Mouse (Mus musculus) liver, adult 10 weeks (tissue): Measurements from ENCODE around the gene Sema6b. TPM values are rescaled to one million over a fixed set of nuclear protein-coding genes. Genes with fewer than 3 reads are reported as not detected.

Experiments used
- polyA plus RNA-seq: library from polyadenylated mRNA; stranded (reverse); fragments of 350-450 nt; fragmentation: Illumina TruSeq; extraction: RNeasy Lipid Tissue Mini Kit (QIAGEN cat#74804); gene quantifications from one replicate; pipeline ENCODE4 v1.2.3, GENCODE M21; 2014; ENCODE audit warnings: low read depth, low replicate concordance

Gene Sema6b
- polyA plus RNA-seq = not detected

GRCm38 (mm10) chr17:56139858-56140595, at the start of gene Sema6b:
Gene Sema6b, minus strand, starts transcription at chr17:56140343.

GRCm38 (mm10) chr17:56183658-56184103, 43.5 kb upstream of the Sema6b start, which contains the start of gene Mydgf:
Gene Mydgf, minus strand, starts transcription at chr17:56183920.

GRCm38 (mm10) chr17:56162231-56162774, 22.2 kb upstream of the Sema6b start, which contains the start of gene Tnfaip8l1:
Gene Tnfaip8l1, plus strand, starts transcription at chr17:56162477.

GRCm38 (mm10) chr17:56121826-56122225, 18.3 kb downstream of the Sema6b start, which contains the start of gene Lrg1:
Gene Lrg1, minus strand, starts transcription at chr17:56122001.

GRCm38 (mm10) chr17:56117251-56117710, 22.9 kb downstream of the Sema6b start, which contains the start of gene Plin5:
Gene Plin5, minus strand, starts transcription at chr17:56117596.

GRCm38 (mm10) chr17:56109219-56110051, 30.7 kb downstream of the Sema6b start, which contains the start of gene Plin4:
Gene Plin4, minus strand, starts transcription at chr17:56109803.

GRCm38 (mm10) chr17:56078880-56079795, 61.0 kb downstream of the Sema6b start, which contains the start of gene Hdgfl2:
Gene Hdgfl2, plus strand, starts transcription at chr17:56079634.

GRCm38 (mm10) chr17:56074827-56075208, 65.3 kb downstream of the Sema6b start, which contains the start of gene Ubxn6:
Gene Ubxn6, minus strand, starts transcription at chr17:56075028.

Other genes with a start within 250 kb of the Sema6b start
- gene Zfp959, start 248.2 kb downstream of the Sema6b start, polyA plus RNA-seq = 23.9 TPM
- gene Zfp119b, start 190.8 kb downstream of the Sema6b start, polyA plus RNA-seq = 11.8 TPM
- gene Ebi3, start 187.7 kb downstream of the Sema6b start, polyA plus RNA-seq = not detected
- 0.45 TPM for gene Yju2, start 181.2 kb downstream of the Sema6b start, polyA plus RNA-seq
- not detected for gene Shd, start 169.9 kb downstream of the Sema6b start, polyA plus RNA-seq
- not detected for gene Fsd1, start 153.8 kb downstream of the Sema6b start, polyA plus RNA-seq
- gene Stap2, start 134.8 kb downstream of the Sema6b start, polyA plus RNA-seq = 10.6 TPM
- gene Mpnd, start 134.6 kb downstream of the Sema6b start, polyA plus RNA-seq = 1.8 TPM
- gene Sh3gl1, start 103.7 kb downstream of the Sema6b start, polyA plus RNA-seq = 0.42 TPM
- gene Chaf1a, start 99.9 kb downstream of the Sema6b start, polyA plus RNA-seq = 0.13 TPM
- gene Ubxn6, start 65.3 kb downstream of the Sema6b start, polyA plus RNA-seq = 15.0 TPM
- 4.5 TPM for gene Hdgfl2, start 60.7 kb downstream of the Sema6b start, polyA plus RNA-seq
- 0.24 TPM for gene Plin4, start 30.5 kb downstream of the Sema6b start, polyA plus RNA-seq
- gene Plin5, start 22.7 kb downstream of the Sema6b start, polyA plus RNA-seq = 8.7 TPM
- 5.9 TPM for gene Lrg1, start 18.3 kb downstream of the Sema6b start, polyA plus RNA-seq
- 7.9 TPM for gene Tnfaip8l1, start 22.1 kb upstream of the Sema6b start, polyA plus RNA-seq
- 15.3 TPM for gene Mydgf, start 43.6 kb upstream of the Sema6b start, polyA plus RNA-seq
- 1.1 TPM for gene Dpp9, start 78.6 kb upstream of the Sema6b start, polyA plus RNA-seq
- gene Fem1a, start 116.5 kb upstream of the Sema6b start, polyA plus RNA-seq = 2.0 TPM
- gene Ticam1, start 136.4 kb upstream of the Sema6b start, polyA plus RNA-seq = 0.61 TPM
- 6.8 TPM for gene Plin3, start 152.5 kb upstream of the Sema6b start, polyA plus RNA-seq
- gene Arrdc5, start 159.9 kb upstream of the Sema6b start, polyA plus RNA-seq = not detected
- gene Uhrf1, start 163.0 kb upstream of the Sema6b start, polyA plus RNA-seq = not detected
- 0.64 TPM for gene Kdm4b, start 185.7 kb upstream of the Sema6b start, polyA plus RNA-seq